Mouse (Mus musculus): ENCODE measurements around the gene Kcnh7. TPM values are rescaled to one million over a fixed set of nuclear protein-coding genes. Genes with fewer than 3 reads are reported as not detected.

Kcnh7 gene
- polyA plus RNA-seq, 1 experiment from 2014 or later: 2.7 TPM

- no peak overlapping the region for H3K27ac ChIP-seq (replicated peaks)
- 57% methylated on average over 3 of the region's 3 CpGs for WGBS
These were observed 376.6 kb downstream of the Kcnh7 start for GRCm38 (mm10) chr2:62807476-62807882.

GRCm38 (mm10) chr2:62806931-62807330, 377.2 kb downstream of the Kcnh7 start:
- no peak overlapping the region for H3K4me3 ChIP-seq
- 74% methylated on average over 3 of the region's 3 CpGs for WGBS
- H3K27me3 ChIP-seq (replicated peaks): no peaks in the 10 kb centered on the region

More at GRCm38 (mm10) chr2:62807476-62807882, 376.6 kb downstream of the Kcnh7 start:
- no peak for ATAC-seq (ENCODE audit: extremely low read depth, insufficient number of reproducible peaks, low FRiP score, low TSS enrichment)
- Histone ChIP-seq H3K4me1 (peaks cover 6% of the 10 kb centered on the region; the same call in 1 of the 2 replicates), H3K27me3 (replicated peaks) (no peaks in the 10 kb centered on the region), H3K9ac (no peak overlapping the region), H3K9me3 (no peaks in the 10 kb centered on the region), H3K36me3 (no peaks in the 10 kb centered on the region), H3K4me3 (no peak overlapping the region), H3K4me2 (no peak overlapping the region)

GRCm38 (mm10) chr2:62804030-62804429, 380.1 kb downstream of the Kcnh7 start:
- Histone ChIP-seq H3K9ac (no peak overlapping the region), H3K27me3 (replicated peaks) (no peaks in the 10 kb centered on the region), H3K9me3 (no peaks in the 10 kb centered on the region), H3K4me1 (peaks cover 6% of the 10 kb centered on the region; the same call in 1 of the 2 replicates), H3K27ac (replicated peaks) (no peak overlapping the region), H3K4me2 (no peak overlapping the region), H3K36me3 (no peaks in the 10 kb centered on the region), H3K4me3 (no peak overlapping the region)
- 63% methylated on average over 1 of the region's 1 CpGs for WGBS
- ATAC-seq (ENCODE audit: extremely low read depth, insufficient number of reproducible peaks, low FRiP score, low TSS enrichment): no peak

More at GRCm38 (mm10) chr2:62806931-62807330, 377.2 kb downstream of the Kcnh7 start:
- Histone ChIP-seq H3K9ac (no peak overlapping the region), H3K27ac (replicated peaks) (no peak overlapping the region), H3K4me2 (no peak overlapping the region), H3K4me1 (peaks cover 6% of the 10 kb centered on the region; the same call in 1 of the 2 replicates), H3K36me3 (no peaks in the 10 kb centered on the region), H3K9me3 (no peaks in the 10 kb centered on the region)
- ATAC-seq (ENCODE audit: extremely low read depth, insufficient number of reproducible peaks, low FRiP score, low TSS enrichment): no peak

- Histone ChIP-seq H3K27me3 (replicated peaks) (no peaks in the 10 kb centered on the region), H3K36me3 (no peaks in the 10 kb centered on the region), H3K27ac (replicated peaks) (no peak overlapping the region), H3K4me3 (no peak overlapping the region), H3K4me1 (no peaks in the 10 kb centered on the region), H3K9me3 (no peaks in the 10 kb centered on the region), H3K9ac (no peak overlapping the region), H3K4me2 (no peak overlapping the region)
- no peak for ATAC-seq (ENCODE audit: extremely low read depth, insufficient number of reproducible peaks, low FRiP score, low TSS enrichment)
- 67% methylated on average over 2 of the region's 2 CpGs for WGBS
These were observed 399.5 kb downstream of the Kcnh7 start for GRCm38 (mm10) chr2:62784460-62785038.

GRCm38 (mm10) chr2:62746256-62746655, 437.8 kb downstream of the Kcnh7 start:
- Histone ChIP-seq H3K9ac (no peak overlapping the region), H3K4me1 (no peaks in the 10 kb centered on the region), H3K27me3 (replicated peaks) (no peaks in the 10 kb centered on the region), H3K27ac (replicated peaks) (no peak overlapping the region), H3K36me3 (no peaks in the 10 kb centered on the region), H3K4me2 (no peak overlapping the region), H3K9me3 (no peaks in the 10 kb centered on the region), H3K4me3 (no peak overlapping the region)
- WGBS: 65% methylated on average over 2 of the region's 2 CpGs
- ATAC-seq (ENCODE audit: extremely low read depth, insufficient number of reproducible peaks, low FRiP score, low TSS enrichment): no peak

- H3K36me3 ChIP-seq: no peaks in the 10 kb centered on the region
- WGBS: 60% methylated on average over 2 of the region's 2 CpGs
These were observed 441.0 kb downstream of the Kcnh7 start for GRCm38 (mm10) chr2:62743098-62743497.

GRCm38 (mm10) chr2:62730671-62731070, 453.4 kb downstream of the Kcnh7 start:
- 69% methylated on average over 1 of the region's 1 CpGs for WGBS
- no peaks in the 10 kb centered on the region for H3K9me3 ChIP-seq
- no peaks in the 10 kb centered on the region for H3K4me1 ChIP-seq
- no peak overlapping the region for H3K27ac ChIP-seq (replicated peaks)
- H3K36me3 ChIP-seq: no peaks in the 10 kb centered on the region
- no peak for ATAC-seq (ENCODE audit: extremely low read depth, insufficient number of reproducible peaks, low FRiP score, low TSS enrichment)
- no peak overlapping the region for H3K9ac ChIP-seq
- H3K4me2 ChIP-seq: no peak overlapping the region
- H3K27me3 ChIP-seq (replicated peaks): no peaks in the 10 kb centered on the region
- no peak overlapping the region for H3K4me3 ChIP-seq

More at GRCm38 (mm10) chr2:62743098-62743497, 441.0 kb downstream of the Kcnh7 start:
- H3K9me3 ChIP-seq: no peaks in the 10 kb centered on the region
- H3K4me3 ChIP-seq: no peak overlapping the region
- H3K4me2 ChIP-seq: no peak overlapping the region
- ATAC-seq (ENCODE audit: extremely low read depth, insufficient number of reproducible peaks, low FRiP score, low TSS enrichment): no peak
- H3K27me3 ChIP-seq (replicated peaks): no peaks in the 10 kb centered on the region
- H3K4me1 ChIP-seq: no peaks in the 10 kb centered on the region
- H3K9ac ChIP-seq: no peak overlapping the region
- H3K27ac ChIP-seq (replicated peaks): no peak overlapping the region

GRCm38 (mm10) chr2:62727732-62728131, 456.4 kb downstream of the Kcnh7 start:
- Histone ChIP-seq H3K9ac (no peak overlapping the region), H3K27ac (replicated peaks) (no peak overlapping the region), H3K4me2 (no peak overlapping the region), H3K27me3 (replicated peaks) (no peaks in the 10 kb centered on the region), H3K36me3 (no peaks in the 10 kb centered on the region), H3K4me1 (no peaks in the 10 kb centered on the region), H3K4me3 (no peak overlapping the region), H3K9me3 (no peaks in the 10 kb centered on the region)
- ATAC-seq (ENCODE audit: extremely low read depth, insufficient number of reproducible peaks, low FRiP score, low TSS enrichment): no peak
- WGBS: 85% methylated on average over 2 of the region's 2 CpGs

- Histone ChIP-seq H3K4me3 (no peak overlapping the region), H3K9ac (no peak overlapping the region), H3K36me3 (no peaks in the 10 kb centered on the region), H3K4me2 (no peak overlapping the region), H3K9me3 (no peaks in the 10 kb centered on the region), H3K27ac (replicated peaks) (no peak overlapping the region), H3K27me3 (replicated peaks) (no peaks in the 10 kb centered on the region), H3K4me1 (peaks cover 4% of the 10 kb centered on the region; the same call in 1 of the 2 replicates)
- WGBS: 47% methylated on average over 1 of the region's 1 CpGs
- ATAC-seq (ENCODE audit: extremely low read depth, insufficient number of reproducible peaks, low FRiP score, low TSS enrichment): no peak
These were observed 458.1 kb downstream of the Kcnh7 start for GRCm38 (mm10) chr2:62725946-62726345.

- Histone ChIP-seq H3K27me3 (replicated peaks) (no peaks in the 10 kb centered on the region), H3K4me3 (no peak overlapping the region), H3K27ac (replicated peaks) (no peak overlapping the region), H3K4me2 (no peak overlapping the region), H3K4me1 (peaks cover 4% of the 10 kb centered on the region; the same call in 1 of the 2 replicates), H3K9ac (no peak overlapping the region), H3K9me3 (no peaks in the 10 kb centered on the region), H3K36me3 (no peaks in the 10 kb centered on the region)
- ATAC-seq (ENCODE audit: extremely low read depth, insufficient number of reproducible peaks, low FRiP score, low TSS enrichment): no peak
- 6% methylated on average over 1 of the region's 1 CpGs for WGBS
These were observed 465.7 kb downstream of the Kcnh7 start for GRCm38 (mm10) chr2:62718411-62718810.

GRCm38 (mm10) chr2:62717270-62717669, 466.8 kb downstream of the Kcnh7 start:
- Histone ChIP-seq H3K4me2 (no peak overlapping the region), H3K4me3 (no peak overlapping the region), H3K27me3 (replicated peaks) (no peaks in the 10 kb centered on the region), H3K36me3 (no peaks in the 10 kb centered on the region), H3K9me3 (no peaks in the 10 kb centered on the region), H3K9ac (no peak overlapping the region), H3K27ac (replicated peaks) (no peak overlapping the region), H3K4me1 (peaks cover 2% of the 10 kb centered on the region; the same call in 1 of the 2 replicates)
- 66% methylated on average over 6 of the region's 6 CpGs for whole genome bisulfite sequencing
- no peak for ATAC-seq (ENCODE audit: extremely low read depth, insufficient number of reproducible peaks, low FRiP score, low TSS enrichment)

- no peak overlapping the region for H3K4me2 ChIP-seq
- WGBS: 87% methylated on average over 4 of the region's 4 CpGs
- no peaks in the 10 kb centered on the region for H3K36me3 ChIP-seq
- H3K4me3 ChIP-seq: no peak overlapping the region
- no peak overlapping the region for H3K9ac ChIP-seq
- no peak overlapping the region for H3K27ac ChIP-seq (replicated peaks)
- no peaks in the 10 kb centered on the region for H3K27me3 ChIP-seq (replicated peaks)
- H3K4me1 ChIP-seq: no peaks in the 10 kb centered on the region
- no peak for ATAC-seq (ENCODE audit: extremely low read depth, insufficient number of reproducible peaks, low FRiP score, low TSS enrichment)
- no peaks in the 10 kb centered on the region for H3K9me3 ChIP-seq
These were observed 468.8 kb downstream of the Kcnh7 start for GRCm38 (mm10) chr2:62715260-62715659.
